Mouse (Mus musculus): ENCODE results near the gene Hcrtr1. TPM values are rescaled to one million over a fixed set of nuclear protein-coding genes. Genes with fewer than 3 reads are reported as not detected.

Hcrtr1 gene
- polyA plus RNA-seq, 1 experiment from 2014 or later: not detected

- no peaks in the 10 kb centered on the region for H3K79me2 ChIP-seq (ENCODE audit: inconsistent target)
- WGBS (ENCODE audit: missing documents): 80% methylated on average over 11 of the region's 11 CpGs
- H3K36me3 ChIP-seq (ENCODE audit: inconsistent target): no peaks in the 10 kb centered on the region
- no peak overlapping the region for H3K27ac ChIP-seq
- H3K4me3 ChIP-seq (ENCODE audit: inconsistent target): no peak overlapping the region
Observed at GRCm38 (mm10) chr4:130173060-130173822, 34.1 kb upstream of the Hcrtr1 start.

GRCm38 (mm10) chr4:130171951-130172765, 33.0 kb upstream of the Hcrtr1 start:
- no peaks in the 10 kb centered on the region for H3K79me2 ChIP-seq (ENCODE audit: inconsistent target)
- whole genome bisulfite sequencing (ENCODE audit: missing documents): 94% methylated on average over 11 of the region's 11 CpGs
- H3K4me3 ChIP-seq (ENCODE audit: inconsistent target): no peak overlapping the region
- no peak overlapping the region for H3K27ac ChIP-seq
- no peaks in the 10 kb centered on the region for H3K36me3 ChIP-seq (ENCODE audit: inconsistent target)

GRCm38 (mm10) chr4:130170362-130170761, 31.2 kb upstream of the Hcrtr1 start:
- Histone ChIP-seq H3K79me2 (ENCODE audit: inconsistent target) (no peaks in the 10 kb centered on the region), H3K4me3 (ENCODE audit: inconsistent target) (no peak overlapping the region), H3K27ac (no peak overlapping the region), H3K36me3 (ENCODE audit: inconsistent target) (no peaks in the 10 kb centered on the region)
- 78% methylated on average over 4 of the region's 4 CpGs for WGBS (ENCODE audit: missing documents)

- Histone ChIP-seq H3K79me2 (ENCODE audit: inconsistent target) (no peaks in the 10 kb centered on the region), H3K4me3 (ENCODE audit: inconsistent target) (no peak overlapping the region), H3K36me3 (ENCODE audit: inconsistent target) (no peaks in the 10 kb centered on the region), H3K27ac (no peak overlapping the region)
- 88% methylated on average over 16 of the region's 16 CpGs for WGBS (ENCODE audit: missing documents)
Observed at GRCm38 (mm10) chr4:130169411-130169971, 30.3 kb upstream of the Hcrtr1 start.

- no peaks in the 10 kb centered on the region for H3K36me3 ChIP-seq (ENCODE audit: inconsistent target)
- H3K27ac ChIP-seq: no peak overlapping the region
- no peaks in the 10 kb centered on the region for H3K79me2 ChIP-seq (ENCODE audit: inconsistent target)
- H3K4me3 ChIP-seq (ENCODE audit: inconsistent target): no peak overlapping the region
- 34% methylated on average over 16 of the region's 16 CpGs for WGBS (ENCODE audit: missing documents)
Observed at GRCm38 (mm10) chr4:130168280-130169183, 29.4 kb upstream of the Hcrtr1 start.

- Histone ChIP-seq H3K27ac (no peak overlapping the region), H3K79me2 (ENCODE audit: inconsistent target) (no peaks in the 10 kb centered on the region), H3K4me3 (ENCODE audit: inconsistent target) (no peak overlapping the region), H3K36me3 (ENCODE audit: inconsistent target) (no peaks in the 10 kb centered on the region)
- WGBS (ENCODE audit: missing documents): 42% methylated on average over 8 of the region's 9 CpGs
Observed at GRCm38 (mm10) chr4:130167814-130168213, 28.7 kb upstream of the Hcrtr1 start.

GRCm38 (mm10) chr4:130167321-130167720, 28.2 kb upstream of the Hcrtr1 start:
- Histone ChIP-seq H3K79me2 (ENCODE audit: inconsistent target) (no peaks in the 10 kb centered on the region), H3K36me3 (ENCODE audit: inconsistent target) (no peaks in the 10 kb centered on the region), H3K27ac (no peak overlapping the region), H3K4me3 (ENCODE audit: inconsistent target) (no peak overlapping the region)
- WGBS (ENCODE audit: missing documents): 85% methylated on average over 20 of the region's 22 CpGs

- Histone ChIP-seq H3K79me2 (ENCODE audit: inconsistent target) (no peaks in the 10 kb centered on the region), H3K36me3 (ENCODE audit: inconsistent target) (no peaks in the 10 kb centered on the region), H3K27ac (no peak overlapping the region), H3K4me3 (ENCODE audit: inconsistent target) (no peak overlapping the region)
- 86% methylated on average over 8 of the region's 8 CpGs for WGBS (ENCODE audit: missing documents)
Observed at GRCm38 (mm10) chr4:130166592-130166991, 27.4 kb upstream of the Hcrtr1 start.

GRCm38 (mm10) chr4:130166061-130166460, 26.9 kb upstream of the Hcrtr1 start:
- Histone ChIP-seq H3K79me2 (ENCODE audit: inconsistent target) (no peaks in the 10 kb centered on the region), H3K36me3 (ENCODE audit: inconsistent target) (no peaks in the 10 kb centered on the region), H3K27ac (no peak overlapping the region), H3K4me3 (ENCODE audit: inconsistent target) (no peak overlapping the region)
- WGBS (ENCODE audit: missing documents): 80% methylated on average over 18 of the region's 18 CpGs

- Histone ChIP-seq H3K36me3 (ENCODE audit: inconsistent target) (no peaks in the 10 kb centered on the region), H3K27ac (no peak overlapping the region)
- WGBS (ENCODE audit: missing documents): 91% methylated on average over 6 of the region's 6 CpGs
Observed at GRCm38 (mm10) chr4:130164121-130164520, 25.0 kb upstream of the Hcrtr1 start.

GRCm38 (mm10) chr4:130163391-130163861, 24.3 kb upstream of the Hcrtr1 start:
- no peaks in the 10 kb centered on the region for H3K36me3 ChIP-seq (ENCODE audit: inconsistent target)
- H3K27ac ChIP-seq: no peak overlapping the region
- WGBS (ENCODE audit: missing documents): 10% methylated on average over 20 of the region's 20 CpGs
- H3K79me2 ChIP-seq (ENCODE audit: inconsistent target): no peaks in the 10 kb centered on the region
- no peak overlapping the region for H3K4me3 ChIP-seq (ENCODE audit: inconsistent target)

More at GRCm38 (mm10) chr4:130164121-130164520, 25.0 kb upstream of the Hcrtr1 start:
- H3K79me2 ChIP-seq (ENCODE audit: inconsistent target): no peaks in the 10 kb centered on the region
- H3K4me3 ChIP-seq (ENCODE audit: inconsistent target): no peak overlapping the region

GRCm38 (mm10) chr4:130161349-130161748, 22.2 kb upstream of the Hcrtr1 start:
- 88% methylated on average over 4 of the region's 4 CpGs for WGBS (ENCODE audit: missing documents)
- H3K27ac ChIP-seq: no peak overlapping the region
- H3K79me2 ChIP-seq (ENCODE audit: inconsistent target): no peaks in the 10 kb centered on the region
- no peak overlapping the region for H3K4me3 ChIP-seq (ENCODE audit: inconsistent target)
- no peaks in the 10 kb centered on the region for H3K36me3 ChIP-seq (ENCODE audit: inconsistent target)

GRCm38 (mm10) chr4:130156812-130157371, 17.7 kb upstream of the Hcrtr1 start:
- Histone ChIP-seq H3K36me3 (ENCODE audit: inconsistent target) (no peaks in the 10 kb centered on the region), H3K79me2 (ENCODE audit: inconsistent target) (no peaks in the 10 kb centered on the region), H3K4me3 (ENCODE audit: inconsistent target) (no peak overlapping the region), H3K27ac (no peak overlapping the region)
- WGBS (ENCODE audit: missing documents): 32% methylated on average over 12 of the region's 12 CpGs

- Histone ChIP-seq H3K4me3 (ENCODE audit: inconsistent target) (no peak overlapping the region), H3K36me3 (ENCODE audit: inconsistent target) (no peaks in the 10 kb centered on the region), H3K79me2 (ENCODE audit: inconsistent target) (no peaks in the 10 kb centered on the region), H3K27ac (no peak overlapping the region)
- 89% methylated on average over 3 of the region's 3 CpGs for WGBS (ENCODE audit: missing documents)
Observed at GRCm38 (mm10) chr4:130154250-130154649, 15.1 kb upstream of the Hcrtr1 start.
